Mouse (Mus musculus) thymus, adult 2 months (tissue): Measurements from ENCODE around the gene Ddx5.

ENCODE experiments used
- CTCF ChIP-seq: fragments of 200-500 bp; IDR thresholded peaks from 2 replicates; pipeline ENCODE4 v1.5.1; 2012; ENCODE audit warnings: mild to moderate bottlenecking, control low read depth, low read length, moderate library complexity, borderline replicate concordance; ENCODE audit not compliant: control insufficient read depth, poor library complexity, insufficient read depth; ENCODE audit errors: extremely low read depth
- POLR2A ChIP-seq: fragments of 200-500 bp; IDR thresholded peaks from 2 replicates; pipeline ENCODE4 v1.6.1; 2012; ENCODE audit warnings: mild to moderate bottlenecking, low read length, control low read depth, moderate library complexity; ENCODE audit not compliant: control insufficient read depth, poor library complexity, insufficient read depth; ENCODE audit errors: extremely low read depth

DNA sequence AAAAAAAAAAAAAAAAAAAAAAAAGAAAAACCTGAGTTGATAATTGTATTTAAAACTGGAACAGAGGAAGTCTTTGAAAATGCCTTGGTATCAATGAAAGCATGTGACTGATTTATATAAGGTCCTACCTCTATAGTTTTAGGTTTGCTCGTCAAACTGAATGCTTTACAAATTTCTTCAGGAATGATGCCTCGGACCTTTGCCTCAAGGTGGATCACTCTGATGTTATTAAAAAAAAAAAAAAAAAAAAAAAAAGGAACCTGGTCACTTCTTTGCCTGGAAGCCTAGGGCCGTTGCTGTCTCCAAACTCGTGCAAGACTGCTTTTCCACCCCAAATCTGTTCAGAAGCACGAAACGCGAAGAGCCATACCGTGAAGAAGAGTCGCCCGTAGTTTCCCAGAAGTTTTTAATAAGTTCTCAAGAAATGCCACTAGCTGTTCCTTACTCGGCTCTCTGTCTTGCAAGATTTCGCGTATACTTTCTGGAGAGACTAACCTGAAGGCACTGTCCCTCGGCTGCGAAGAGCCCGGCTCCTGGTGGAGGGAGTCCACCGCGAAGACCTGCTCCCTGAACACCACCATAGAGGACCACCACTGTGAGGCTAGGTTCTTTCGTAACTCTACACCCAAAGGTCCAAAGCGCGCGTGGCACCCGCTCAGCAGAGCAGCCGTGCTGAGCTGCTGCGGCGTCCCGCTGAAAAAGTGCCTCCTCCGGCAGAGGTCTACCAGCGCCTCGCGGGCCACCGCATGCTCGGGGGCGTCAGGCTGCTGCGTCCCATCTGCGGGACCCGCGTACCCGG, 10.2 kb downstream of the Ddx5 start:
- TF ChIP-seq POLR2A = no peak
- no peak for TF ChIP-seq CTCF
